20 mouse cellular contexts compared by ENCODE assay signal in genomic region chr2:147979001-147979400, GRCm38 (mm10).
DNase-seq lines count a peak whose midpoint lies in the region; ATAC-seq and TF ChIP-seq lines count a peak whose summit lies in the region.
"Had no signal": no experiment of that assay in that cellular context is flagged by ENCODE, and none has a peak within 500 bp of the region (broad histone marks: within the 10 kb centered on the region; RNA-seq: fewer than 3 reads in every experiment).

No protein-coding gene starts in this region.

- H3K9me3 ChIP-seq in lung, embryonic 15.5 days: no peaks in the 10 kb centered on the region
- H3K9me3 ChIP-seq in lung, postnatal 0 days (ENCODE audit: low read length): no peaks in the 10 kb centered on the region
- H3K9me3 ChIP-seq: embryonic facial prominence, embryonic 13.5 days; embryonic facial prominence, embryonic 15.5 days; forebrain, embryonic 10.5 days; forebrain, embryonic 12.5 days had no signal

- no peak overlapping the region for H3K4me2 ChIP-seq in lung, embryonic 15.5 days
- no peak overlapping the region for H3K4me2 ChIP-seq in lung, postnatal 0 days (replicated peaks; ENCODE audit: low read depth, low read length)
- H3K4me2 ChIP-seq: embryonic facial prominence, embryonic 13.5 days; embryonic facial prominence, embryonic 15.5 days; forebrain, embryonic 12.5 days had no signal

- H3K4me3 ChIP-seq in lung, embryonic 15.5 days: no peak overlapping the region
- no peak overlapping the region for H3K4me3 ChIP-seq in lung, postnatal 0 days (ENCODE audit: low read depth, low read length)
- no peak overlapping the region for H3K4me3 ChIP-seq in lung, adult 2 months (replicated peaks; ENCODE audit: extremely low read depth, low read depth, low read length)
- H3K4me3 ChIP-seq: embryonic facial prominence, embryonic 13.5 days; embryonic facial prominence, embryonic 15.5 days; erythroblast, embryonic 14.5 days; forebrain, embryonic 10.5 days; forebrain, embryonic 12.5 days had no signal

- no peak for DNase-seq in lung, postnatal 14 days
- no peak for DNase-seq in lung, postnatal 0 days (ENCODE audit: low spot score)
- no peak for DNase-seq in lung, adult 2 months
- DNase-seq: adrenal gland, adult 2 months; adrenal gland, postnatal 10 days; adrenal gland, postnatal 25 days; cerebellum, adult 11 months; cerebellum, adult 18-20 months; cerebellum, adult 8-10 months; cerebellum, adult 9-11 months; cerebellum, postnatal 36 days; embryo, embryonic 11 days had no signal

- no peak for TF ChIP-seq POLR2A in lung, adult 2 months (IDR thresholded peaks at IDR 0.05; ENCODE audit: borderline replicate concordance, extremely low read depth, low read depth, low read length)

- no peaks in the 10 kb centered on the region for H3K27me3 ChIP-seq in lung, embryonic 15.5 days
- no peaks in the 10 kb centered on the region for H3K27me3 ChIP-seq in lung, postnatal 0 days (replicated peaks; ENCODE audit: insufficient read depth, low read length)
- H3K27me3 ChIP-seq: embryonic facial prominence, embryonic 13.5 days; embryonic facial prominence, embryonic 15.5 days had no signal

- WGBS in lung, embryonic 15.5 days: 43% methylated on average over 1 of the region's 1 CpGs
- WGBS in lung, postnatal 0 days: 48% methylated on average over 1 of the region's 1 CpGs
- 59% methylated on average over 1 of the region's 1 CpGs for WGBS in lung, adult 2 months

- peak overlapping the region; percentile 61 for H3K27ac ChIP-seq in lung, embryonic 15.5 days
- no peak overlapping the region for H3K27ac ChIP-seq in lung, postnatal 0 days (ENCODE audit: low read length)
- H3K27ac ChIP-seq: embryonic facial prominence, embryonic 13.5 days; embryonic facial prominence, embryonic 15.5 days; forebrain, embryonic 10.5 days; forebrain, embryonic 12.5 days had no signal

- peaks cover 20% of the 10 kb centered on the region for H3K4me1 ChIP-seq in lung, embryonic 15.5 days
- no peaks in the 10 kb centered on the region for H3K4me1 ChIP-seq in lung, postnatal 0 days (ENCODE audit: insufficient read depth, low read depth, low read length)
- no peaks in the 10 kb centered on the region; the same call in 1 of the 2 replicates for H3K4me1 ChIP-seq in lung, adult 2 months (ENCODE audit: control insufficient read depth, insufficient read depth, low read length)
- H3K4me1 ChIP-seq: embryonic facial prominence, embryonic 13.5 days; embryonic facial prominence, embryonic 15.5 days; forebrain, embryonic 12.5 days had no signal

- H3K9ac ChIP-seq in lung, embryonic 15.5 days: no peak overlapping the region
- no peak overlapping the region for H3K9ac ChIP-seq in lung, postnatal 0 days (replicated peaks; ENCODE audit: low read depth)
- H3K9ac ChIP-seq: embryonic facial prominence, embryonic 13.5 days; embryonic facial prominence, embryonic 15.5 days; forebrain, embryonic 12.5 days had no signal

- TF ChIP-seq CTCF in lung, postnatal 0 days (IDR thresholded peaks at IDR 0.05): no peak
- no peak for TF ChIP-seq CTCF in lung, adult 2 months (IDR thresholded peaks at IDR 0.05; ENCODE audit: insufficient read depth, low read length)

- no peak for ATAC-seq in lung, embryonic 15.5 days (ENCODE audit: borderline replicate concordance, extremely low read depth, low FRiP score, low TSS enrichment)
- ATAC-seq in lung, postnatal 0 days: peak; percentile 61
- ATAC-seq: forebrain, embryonic 14.5 days; forebrain, embryonic 16.5 days had no signal

- H3K36me3 ChIP-seq in lung, embryonic 15.5 days: no peaks in the 10 kb centered on the region
- H3K36me3 ChIP-seq in lung, postnatal 0 days (ENCODE audit: insufficient read depth, low read length): no peaks in the 10 kb centered on the region
- H3K36me3 ChIP-seq: embryonic facial prominence, embryonic 13.5 days; embryonic facial prominence, embryonic 15.5 days; forebrain, embryonic 10.5 days; forebrain, embryonic 12.5 days had no signal

- 0 out of 2 replicates have a peak, but pooled peaks have one; percentile 21 for TF ChIP-seq EP300 in lung, postnatal 0 days (IDR thresholded peaks at IDR 0.05)
